Mouse (Mus musculus) kidney, postnatal 25 days (tissue): ENCODE measurements around the gene 2700097O09Rik.
"Not testable (repeated sequence)": the region's sequence is repeated elsewhere in the genome, so short reads cannot be mapped to it uniquely, and the experiment has no call there.

Experiments
- DNase-seq, 2 experiments: peaks; one replicate each; pipeline ENCODE4 v3.0.0; 2021; ENCODE audit warnings: mixed read lengths in 2 of 2

The 2700097O09Rik gene

GRCm38 (mm10) chr12:55041011-55041410 is 38.9 kb downstream of the 2700097O09Rik start:
- no peak for DNase-seq

- DNase-seq = no peak
Observed at GRCm38 (mm10) chr12:55027088-55027487, 52.8 kb downstream of the 2700097O09Rik start.

- no peak for DNase-seq
Observed at GRCm38 (mm10) chr12:55023284-55023683, 56.6 kb downstream of the 2700097O09Rik start.

GRCm38 (mm10) chr12:55019421-55019877 is 60.5 kb downstream of the 2700097O09Rik start:
- no peak for DNase-seq

- DNase-seq = no peak
Observed at GRCm38 (mm10) chr12:55017119-55017721, 62.7 kb downstream of the 2700097O09Rik start.

GRCm38 (mm10) chr12:55016339-55017118 is 63.4 kb downstream of the 2700097O09Rik start:
- no peak for DNase-seq

GRCm38 (mm10) chr12:55015428-55015827 is 64.5 kb downstream of the 2700097O09Rik start:
- DNase-seq = no peak

- DNase-seq = peak in 1 of 2 experiments; percentile 22
Observed at GRCm38 (mm10) chr12:55013626-55014398, 66.1 kb downstream of the 2700097O09Rik start, which contains the start of gene Baz1a. Baz1a (minus strand) TSS chr12:55014348.

- no peak for DNase-seq
Observed at GRCm38 (mm10) chr12:55013031-55013430, 66.9 kb downstream of the 2700097O09Rik start.

GRCm38 (mm10) chr12:55007361-55008008 is 72.4 kb downstream of the 2700097O09Rik start:
- no peak for DNase-seq

GRCm38 (mm10) chr12:55006071-55006470 is 73.8 kb downstream of the 2700097O09Rik start:
- DNase-seq = no peak

- DNase-seq = no peak
Observed at GRCm38 (mm10) chr12:55004396-55004795, 75.5 kb downstream of the 2700097O09Rik start.

- no peak for DNase-seq
Observed at GRCm38 (mm10) chr12:55003843-55004242, 76.1 kb downstream of the 2700097O09Rik start.

- not testable (repeated sequence) for DNase-seq
Observed at GRCm38 (mm10) chr12:55002532-55002931, 77.4 kb downstream of the 2700097O09Rik start.

GRCm38 (mm10) chr12:54999016-54999690 is 80.8 kb downstream of the 2700097O09Rik start:
- peak in 1 of 2 experiments; percentile 5 for DNase-seq

GRCm38 (mm10) chr12:54998411-54998810 is 81.5 kb downstream of the 2700097O09Rik start:
- no peak for DNase-seq

- DNase-seq = no peak
Observed at GRCm38 (mm10) chr12:54996979-54997474, 82.9 kb downstream of the 2700097O09Rik start.

- no peak for DNase-seq
Observed at GRCm38 (mm10) chr12:54995965-54996364, 83.9 kb downstream of the 2700097O09Rik start.
